Mouse (Mus musculus) myocyte (in vitro differentiated cells): ENCODE data around the gene Dmkn. TPM values are rescaled to one million over a fixed set of nuclear protein-coding genes. Genes with fewer than 3 reads are reported as not detected.
"Not testable (repeated sequence)": the region's sequence is repeated elsewhere in the genome, so short reads cannot be mapped to it uniquely, and the experiment has no call there.

Experiments used
- H3K27me3 ChIP-seq: one replicate; pipeline ENCODE4 v1.6.1; 2011; ENCODE audit not compliant: control insufficient read depth, insufficient read depth, insufficient read length
- H3K36me3 ChIP-seq: one replicate; pipeline ENCODE4 v1.6.1; 2011; ENCODE audit not compliant: control insufficient read depth, insufficient read depth
- H3K4me2 ChIP-seq: one replicate; pipeline ENCODE4 v1.6.1; 2011; ENCODE audit warnings: low read depth, control low read depth
- H3K4me3 ChIP-seq: one replicate; pipeline ENCODE4 v1.5.1; 2011; ENCODE audit warnings: mild to moderate bottlenecking, control low read depth, moderate library complexity
- H3K79me2 ChIP-seq: one replicate; pipeline ENCODE4 v1.6.1; 2011; ENCODE audit not compliant: control insufficient read depth, insufficient read depth
- H3ac ChIP-seq: one replicate; pipeline ENCODE4 v1.6.1; 2011; ENCODE audit not compliant: control insufficient read depth, insufficient read length
- CEBPB ChIP-seq: IDR thresholded peaks from 2 replicates; pipeline ENCODE4 v1.6.1; 2011; ENCODE audit warnings: mild to moderate bottlenecking, moderate library complexity; ENCODE audit not compliant: poor library complexity, insufficient read depth, severe bottlenecking
- E2F4 ChIP-seq: IDR thresholded peaks from one replicate; pipeline ENCODE4 v1.6.1; 2011; ENCODE audit warnings: mild to moderate bottlenecking, control low read depth, moderate library complexity; ENCODE audit not compliant: insufficient read depth
- MAX ChIP-seq: IDR thresholded peaks from one replicate; pipeline ENCODE4 v1.6.1; 2011; ENCODE audit warnings: low read depth, mild to moderate bottlenecking, control low read depth
- MYOD1 ChIP-seq, 3 experiments: IDR thresholded peaks; one replicate each; pipeline ENCODE4 v1.6.1; 2011; ENCODE audit warnings: control low read depth in 2 of 3, low read depth in 2 of 3, mild to moderate bottlenecking in 2 of 3, moderate library complexity in 1 of 3; ENCODE audit not compliant: insufficient read length in 2 of 3, control insufficient read depth in 1 of 3
- MYOG ChIP-seq, 3 experiments: IDR thresholded peaks; one replicate each; pipeline ENCODE4 v1.6.1; 2011; ENCODE audit warnings: control low read depth in 2 of 3, low read depth in 2 of 3, mild to moderate bottlenecking in 2 of 3; ENCODE audit not compliant: insufficient read length in 2 of 3, control insufficient read depth in 1 of 3, insufficient read depth in 1 of 3
- POLR2A ChIP-seq: IDR thresholded peaks from one replicate; pipeline ENCODE4 v1.6.1; 2011; ENCODE audit warnings: low read depth, mild to moderate bottlenecking, control low read depth, moderate library complexity; ENCODE audit not compliant: insufficient read length
- POLR2AphosphoS2 ChIP-seq: IDR thresholded peaks from one replicate; pipeline ENCODE4 v1.6.1; 2011; ENCODE audit warnings: low read depth, control low read depth; ENCODE audit not compliant: insufficient read length
- REST ChIP-seq: IDR thresholded peaks from one replicate; pipeline ENCODE4 v1.6.1; 2011; ENCODE audit warnings: mild to moderate bottlenecking, control low read depth, moderate library complexity; ENCODE audit not compliant: insufficient read depth, insufficient read length
- SRF ChIP-seq: IDR thresholded peaks from one replicate; pipeline ENCODE4 v1.6.1; 2011; ENCODE audit warnings: low read depth; ENCODE audit not compliant: control insufficient read depth, insufficient read length
- TCF12 ChIP-seq: IDR thresholded peaks from one replicate; pipeline ENCODE4 v1.6.1; 2011; ENCODE audit warnings: mild to moderate bottlenecking, control low read depth; ENCODE audit not compliant: poor library complexity, insufficient read depth, severe bottlenecking
- TCF3 ChIP-seq: IDR thresholded peaks from one replicate; pipeline ENCODE4 v1.6.1; 2011; ENCODE audit warnings: low read depth, control low read depth; ENCODE audit not compliant: insufficient read length
- USF1 ChIP-seq: IDR thresholded peaks from one replicate; pipeline ENCODE4 v1.6.1; 2011; ENCODE audit warnings: low read depth, mild to moderate bottlenecking, control low read depth, moderate library complexity
- polyA plus RNA-seq: library from polyadenylated mRNA; unstranded; fragments of >200 nt; fragmentation: generic; extraction: Trizol; gene quantifications from one replicate; pipeline ENCODE4 v1.2.1, GENCODE M21; 2012; ENCODE audit warnings: missing spikeins

Gene Dmkn
- polyA plus RNA-seq, 1 experiment = not detected

DNA sequence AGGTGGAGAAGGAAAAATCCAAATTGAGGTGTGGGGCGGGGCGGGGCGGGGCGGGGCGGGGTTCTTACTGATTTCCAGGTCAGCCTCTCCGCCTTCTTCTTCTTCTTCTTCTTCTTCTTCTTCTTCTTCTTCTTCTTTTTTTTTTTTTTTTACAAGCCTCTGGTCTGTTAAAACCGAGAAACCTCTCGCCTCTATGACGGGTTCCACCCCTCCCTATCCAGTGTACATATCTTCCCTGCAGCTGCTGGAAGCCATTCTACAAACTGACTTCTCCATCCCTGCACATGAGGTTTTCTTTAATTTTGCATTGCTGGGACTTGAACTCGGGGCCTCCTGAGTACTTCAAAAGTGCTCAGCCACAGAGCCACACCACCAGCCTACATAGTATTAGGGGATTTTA lies 63.1 kb downstream of the Dmkn start:
- Histone ChIP-seq H3K79me2 (no peaks in the 10 kb centered on the region), H3K27me3 (peaks cover 3% of the 10 kb centered on the region), H3ac (no peak overlapping the region), H3K4me2 (no peak overlapping the region), H3K4me3 (no peak overlapping the region), H3K36me3 (no peaks in the 10 kb centered on the region)
- TF ChIP-seq TCF3 (no peak), E2F4 (no peak), MYOG (IDR thresholded peaks at IDR 0.05; ENCODE audit: control insufficient read depth in 1 of 3, insufficient read depth in 1 of 3, insufficient read length in 2 of 3, low read depth in 2 of 3) (no peak), POLR2AphosphoS2 (no peak), MAX (no peak), REST (no peak), MYOD1 (IDR thresholded peaks at IDR 0.05; ENCODE audit: control insufficient read depth in 1 of 3, insufficient read length in 2 of 3, low read depth in 2 of 3) (no peak), CEBPB (no peak), SRF (no peak)

DNA sequence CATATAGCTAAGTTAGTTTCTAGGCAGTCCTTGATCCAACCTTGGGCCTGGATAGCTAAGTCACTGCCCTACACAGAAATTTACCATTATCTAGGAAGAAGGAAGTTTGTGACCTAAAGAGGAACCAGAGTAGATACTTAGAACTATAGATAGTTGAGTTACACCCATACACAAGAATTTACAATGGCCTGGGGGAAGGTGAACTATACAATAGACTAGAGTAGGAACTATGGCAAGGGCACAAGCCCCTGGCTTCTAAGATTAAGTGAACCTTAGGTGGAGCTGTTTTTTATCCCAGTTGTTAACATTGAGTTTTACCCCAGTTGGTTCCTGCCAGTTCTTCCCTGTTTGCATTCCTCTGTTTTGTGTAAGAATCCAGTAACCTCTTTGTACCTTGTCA lies 65.3 kb downstream of the Dmkn start:
- H3ac ChIP-seq, H3K4me3 ChIP-seq, H3K27me3 ChIP-seq, H3K79me2 ChIP-seq, H3K4me2 ChIP-seq, H3K36me3 ChIP-seq: not testable (repeated sequence)

DNA sequence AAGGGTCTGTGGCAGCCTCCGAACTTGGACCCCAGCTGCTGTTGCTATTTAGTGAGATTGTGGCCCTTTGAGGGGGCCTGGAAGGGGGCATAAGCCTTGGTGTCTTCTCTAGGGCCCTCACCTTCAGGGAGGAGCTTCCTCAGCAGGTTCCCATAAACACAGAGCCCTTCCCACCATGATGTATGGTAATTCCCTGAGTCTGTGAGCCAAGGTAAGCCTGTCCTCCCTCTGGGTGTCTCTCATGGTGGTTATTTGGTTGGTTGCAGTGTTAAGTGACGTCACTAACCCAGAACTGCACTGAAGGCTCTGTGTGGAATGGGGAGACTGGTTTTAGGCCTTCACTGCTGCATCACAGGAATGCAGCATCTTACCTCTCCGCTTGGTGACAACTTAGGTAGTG lies 65.9 kb downstream of the Dmkn start:
- no peak for TF ChIP-seq TCF12
- TF ChIP-seq MYOG (IDR thresholded peaks at IDR 0.05; ENCODE audit: control insufficient read depth in 1 of 3, insufficient read depth in 1 of 3, insufficient read length in 2 of 3, low read depth in 2 of 3) = no peak
- no peak for TF ChIP-seq CEBPB
- TF ChIP-seq SRF = no peak
- no peak for TF ChIP-seq MAX
- TF ChIP-seq E2F4 = no peak
- TF ChIP-seq POLR2AphosphoS2 = no peak
- no peak for TF ChIP-seq POLR2A
- TF ChIP-seq REST = no peak
- TF ChIP-seq TCF3 = no peak
- no peak for TF ChIP-seq USF1
- TF ChIP-seq MYOD1 (IDR thresholded peaks at IDR 0.05; ENCODE audit: control insufficient read depth in 1 of 3, insufficient read length in 2 of 3, low read depth in 2 of 3) = no peak
- Histone ChIP-seq H3K4me2 (no peak overlapping the region), H3K4me3 (no peak overlapping the region), H3K27me3 (no peaks in the 10 kb centered on the region), H3ac (no peak overlapping the region), H3K79me2 (no peaks in the 10 kb centered on the region), H3K36me3 (no peaks in the 10 kb centered on the region)

Other genes with a start within 250 kb of the Dmkn start
- gene Arhgap33, start 228.7 kb upstream of the Dmkn start, polyA plus RNA-seq = 8.7 TPM
- gene Hspb6, start 211.6 kb upstream of the Dmkn start, polyA plus RNA-seq = 27.8 TPM
- 3.8 TPM for gene Proser3, start 211.5 kb upstream of the Dmkn start, polyA plus RNA-seq
- gene Lin37, start 203.9 kb upstream of the Dmkn start, polyA plus RNA-seq = 55.3 TPM
- gene U2af1l4, start 200.5 kb upstream of the Dmkn start, polyA plus RNA-seq = 72.3 TPM
- gene Gm49396, start 200.4 kb upstream of the Dmkn start, polyA plus RNA-seq = 1.0 TPM
- gene Psenen, start 200.1 kb upstream of the Dmkn start, polyA plus RNA-seq = 169 TPM
- 0.66 TPM for gene Igflr1, start 198.3 kb upstream of the Dmkn start, polyA plus RNA-seq
- gene Kmt2b, start 175.0 kb upstream of the Dmkn start, polyA plus RNA-seq = 12.9 TPM
- 0.11 TPM for gene Zbtb32, start 164.8 kb upstream of the Dmkn start, polyA plus RNA-seq
- gene Upk1a, start 150.9 kb upstream of the Dmkn start, polyA plus RNA-seq = 0.59 TPM
- gene Cox6b1, start 137.6 kb upstream of the Dmkn start, polyA plus RNA-seq = 1,108 TPM
- gene Etv2, start 127.9 kb upstream of the Dmkn start, polyA plus RNA-seq = not detected
- gene Rbm42, start 113.4 kb upstream of the Dmkn start, polyA plus RNA-seq = 124 TPM
- gene Haus5, start 98.8 kb upstream of the Dmkn start, polyA plus RNA-seq = 8.4 TPM
- not detected for gene Pmis2, start 92.2 kb upstream of the Dmkn start, polyA plus RNA-seq
- not detected for gene 2200002J24Rik, start 64.8 kb upstream of the Dmkn start, polyA plus RNA-seq
- not detected for gene Atp4a, start 51.5 kb upstream of the Dmkn start, polyA plus RNA-seq
- gene Tmem147, start 34.2 kb upstream of the Dmkn start, polyA plus RNA-seq = 241 TPM
- gene Gapdhs, start 20.1 kb upstream of the Dmkn start, polyA plus RNA-seq = 0.05 TPM
- gene Sbsn, start 12.3 kb upstream of the Dmkn start, polyA plus RNA-seq = 0.79 TPM
- gene Krtdap, start 24.1 kb downstream of the Dmkn start, polyA plus RNA-seq = not detected
- not detected for gene Ffar2, start 60.0 kb downstream of the Dmkn start, polyA plus RNA-seq
- gene Ffar3, start 92.4 kb downstream of the Dmkn start, polyA plus RNA-seq = not detected
- not detected for gene Ffar1, start 97.8 kb downstream of the Dmkn start, polyA plus RNA-seq
- not detected for gene Cd22, start 116.6 kb downstream of the Dmkn start, polyA plus RNA-seq
- gene Mag, start 151.1 kb downstream of the Dmkn start, polyA plus RNA-seq = 0.01 TPM
- not detected for gene Hamp2, start 160.9 kb downstream of the Dmkn start, polyA plus RNA-seq
- not detected for gene Hamp, start 180.3 kb downstream of the Dmkn start, polyA plus RNA-seq
- 88.6 TPM for gene Usf2, start 193.0 kb downstream of the Dmkn start, polyA plus RNA-seq
- gene Lsr, start 209.7 kb downstream of the Dmkn start, polyA plus RNA-seq = 0.02 TPM
- not detected for gene Fam187b, start 210.0 kb downstream of the Dmkn start, polyA plus RNA-seq